Mouse (Mus musculus) cerebellum, adult 11-12 months (tissue): Measurements from ENCODE around the gene Armc3.
"Not testable (repeated sequence)": the region's sequence is repeated elsewhere in the genome, so short reads cannot be mapped to it uniquely, and the experiment has no call there.

Experiments
- DNase-seq: peaks from one replicate; pipeline ENCODE4 v3.0.0; 2022

Gene Armc3

GRCm38 (mm10) chr2:19275602-19276539 lies 76.8 kb downstream of the Armc3 start:
- peak; percentile 61 for DNase-seq

GRCm38 (mm10) chr2:19280331-19280730 lies 81.2 kb downstream of the Armc3 start:
- DNase-seq: peak; percentile 9

GRCm38 (mm10) chr2:19292366-19292765 lies 93.3 kb downstream of the Armc3 start:
- DNase-seq: no peak

- no peak for DNase-seq
Observed at GRCm38 (mm10) chr2:19300345-19301089, 101.4 kb downstream of the Armc3 start.

GRCm38 (mm10) chr2:19301251-19301650 lies 102.1 kb downstream of the Armc3 start:
- DNase-seq: no peak

GRCm38 (mm10) chr2:19303087-19303486 lies 104.0 kb downstream of the Armc3 start:
- DNase-seq: not testable (repeated sequence)

- no peak for DNase-seq
Observed at GRCm38 (mm10) chr2:19310498-19310897, 111.4 kb downstream of the Armc3 start.

- DNase-seq: no peak
Observed at GRCm38 (mm10) chr2:19316056-19316455, 117.0 kb downstream of the Armc3 start.

GRCm38 (mm10) chr2:19316691-19317090 lies 117.6 kb downstream of the Armc3 start:
- DNase-seq: no peak

- DNase-seq: not testable (repeated sequence)
Observed at GRCm38 (mm10) chr2:19317151-19317812, 118.2 kb downstream of the Armc3 start.

GRCm38 (mm10) chr2:19318499-19318898 lies 119.4 kb downstream of the Armc3 start:
- DNase-seq: no peak

- DNase-seq: no peak
Observed at GRCm38 (mm10) chr2:19319284-19319683, 120.2 kb downstream of the Armc3 start.

GRCm38 (mm10) chr2:19322448-19322847 lies 123.3 kb downstream of the Armc3 start:
- DNase-seq: no peak

GRCm38 (mm10) chr2:19326376-19326775 lies 127.3 kb downstream of the Armc3 start:
- DNase-seq: no peak

GRCm38 (mm10) chr2:19327811-19328210 lies 128.7 kb downstream of the Armc3 start:
- no peak for DNase-seq

GRCm38 (mm10) chr2:19343901-19344635 lies 145.0 kb downstream of the Armc3 start:
- peak; percentile 26 for DNase-seq

GRCm38 (mm10) chr2:19344636-19345413 lies 145.7 kb downstream of the Armc3 start:
- DNase-seq: peak; percentile 80

- DNase-seq: no peak
Observed at GRCm38 (mm10) chr2:19345414-19345964, 146.4 kb downstream of the Armc3 start.

GRCm38 (mm10) chr2:19348454-19348853 lies 149.4 kb downstream of the Armc3 start:
- no peak for DNase-seq

- no peak for DNase-seq
Observed at GRCm38 (mm10) chr2:19350167-19350566, 151.1 kb downstream of the Armc3 start.

GRCm38 (mm10) chr2:19351615-19352253 lies 152.6 kb downstream of the Armc3 start:
- no peak for DNase-seq
